Mouse (Mus musculus): ENCODE results near the gene Smarcb1. TPM values are rescaled to one million over a fixed set of nuclear protein-coding genes. Genes with fewer than 3 reads are reported as not detected.

Gene Smarcb1
- total RNA-seq (2012; rRNA removed): 75.3 and 84.4 TPM in 2 replicates

- TF ChIP-seq ZNF384 (IDR thresholded peaks at IDR 0.05; ENCODE audit: low read depth, low read length): no peak
- 0 out of 2 replicates have a peak, but pooled peaks have one; percentile 21 for TF ChIP-seq HCFC1 (IDR thresholded peaks at IDR 0.05; ENCODE audit: borderline replicate concordance, insufficient read depth, low read length)
- Histone ChIP-seq H3K9me3 (ENCODE audit: control insufficient read depth, insufficient read depth, low read depth, low read length) (no peaks in the 10 kb centered on the region), H3K4me1 (ENCODE audit: control insufficient read depth in 2 of 2, insufficient read depth in 2 of 2, low read length in 2 of 2, poor library complexity in 1 of 2) (peaks cover under 1 to 7% of the 10 kb centered on the region in 2 experiments; a peak in 1 of 4 replicates), H3K27ac (ENCODE audit: insufficient read depth, low read depth, low read length, poor library complexity, severe bottlenecking) (peak within 1 kb of the TSS; percentile 89), H3K36me3 (ENCODE audit: control insufficient read depth, insufficient read depth, low read length, poor library complexity, severe bottlenecking) (peaks cover 40% of the 10 kb centered on the region), H3K9ac (ENCODE audit: insufficient read depth, low read depth, low read length, poor library complexity, severe bottlenecking) (peak within 1 kb of the TSS; percentile 94), H3K4me3 (ENCODE audit: insufficient read depth in 1 of 2, low read depth in 1 of 2, low read length in 2 of 2, poor library complexity in 1 of 2, severe bottlenecking in 1 of 2) (peak within 1 kb of the TSS; percentile 84 to 99)
- peak; percentile 87 for DNase-seq (ENCODE audit: low read depth, low spot score)
- in situ Hi-C loops (cut with MboI; ENCODE audit: low sequenced_read_pairs in 2 of 2, unreplicated experiment in 2 of 2): no loop called here
Observed at GRCm38 (mm10) chr10:75921026-75921725, at the start of gene Smarcb1. TSS of gene Smarcb1 (minus strand) at chr10:75921617.

- no peaks in the 10 kb centered on the region for H3K36me3 ChIP-seq (ENCODE audit: control insufficient read depth, insufficient read depth, low read length, poor library complexity, severe bottlenecking)
- in situ Hi-C loops (cut with MboI; ENCODE audit: low sequenced_read_pairs in 2 of 2, unreplicated experiment in 2 of 2): loop anchor here (5.0 to 25.0 kb wide), 3 partner anchors 207 to 367 kb away; partner anchors contain the start of gene Ggt5 (in 1 of the 2)
- peaks cover 4 to 15% of the 10 kb centered on the region in 2 experiments; a peak in 3 of 4 replicates for H3K4me1 ChIP-seq (ENCODE audit: control insufficient read depth in 2 of 2, insufficient read depth in 2 of 2, low read length in 2 of 2, poor library complexity in 1 of 2)
- H3K27ac ChIP-seq (ENCODE audit: insufficient read depth, low read depth, low read length, poor library complexity, severe bottlenecking): no peak within 1 kb of the TSS
- DNase-seq (ENCODE audit: low read depth, low spot score): no peak
- H3K9me3 ChIP-seq (ENCODE audit: control insufficient read depth, insufficient read depth, low read depth, low read length): no peaks in the 10 kb centered on the region
- peak within 1 kb of the TSS; percentile 18; the same call in 1 of the 2 replicates for H3K9ac ChIP-seq (ENCODE audit: insufficient read depth, low read depth, low read length, poor library complexity, severe bottlenecking)
- TF ChIP-seq ZC3H11A (IDR thresholded peaks at IDR 0.05; ENCODE audit: borderline replicate concordance, low read depth, low read length) (no peak), HCFC1 (IDR thresholded peaks at IDR 0.05; ENCODE audit: borderline replicate concordance, insufficient read depth, low read length) (no peak), CHD2 (IDR thresholded peaks at IDR 0.05; ENCODE audit: low read depth, low read length) (no peak)
- peak within 1 kb of the TSS; percentile 46 to 64 for H3K4me3 ChIP-seq (ENCODE audit: insufficient read depth in 1 of 2, low read depth in 1 of 2, low read length in 2 of 2, poor library complexity in 1 of 2, severe bottlenecking in 1 of 2)
Observed at GRCm38 (mm10) chr10:75954381-75954811, 33.0 kb upstream of the Smarcb1 start, which contains the start of gene Gm5134. TSS of gene Gm5134 (plus strand) at chr10:75954514.

GRCm38 (mm10) chr10:75951424-75952050 is 30.1 kb upstream of the Smarcb1 start:
- TF ChIP-seq ZC3H11A (IDR thresholded peaks at IDR 0.05; ENCODE audit: borderline replicate concordance, low read depth, low read length) (peak; percentile 56; the same call in 1 of the 2 replicates), HCFC1 (IDR thresholded peaks at IDR 0.05; ENCODE audit: borderline replicate concordance, insufficient read depth, low read length) (no peak), CHD2 (IDR thresholded peaks at IDR 0.05; ENCODE audit: low read depth, low read length) (no peak), ZNF384 (IDR thresholded peaks at IDR 0.05; ENCODE audit: low read depth, low read length) (peak; percentile 99), MAFK (IDR thresholded peaks at IDR 0.05; ENCODE audit: insufficient read depth, low read depth, low read length) (peak; percentile 68; the same call in 1 of the 2 replicates)
- no peaks in the 10 kb centered on the region for H3K9me3 ChIP-seq (ENCODE audit: control insufficient read depth, insufficient read depth, low read depth, low read length)
- H3K36me3 ChIP-seq (ENCODE audit: control insufficient read depth, insufficient read depth, low read length, poor library complexity, severe bottlenecking): no peaks in the 10 kb centered on the region
- no peak overlapping the region for H3K27ac ChIP-seq (ENCODE audit: insufficient read depth, low read depth, low read length, poor library complexity, severe bottlenecking)
- in situ Hi-C loops (cut with MboI; ENCODE audit: low sequenced_read_pairs in 2 of 2, unreplicated experiment in 2 of 2): loop anchor here (5.0 to 25.0 kb wide), 3 partner anchors 204 to 364 kb away; partner anchors contain the start of gene Ggt5 (in 1 of the 2)
- no peak for DNase-seq (ENCODE audit: low read depth, low spot score)
- peaks cover 4 to 19% of the 10 kb centered on the region in 2 experiments; a peak in 3 of 4 replicates for H3K4me1 ChIP-seq (ENCODE audit: control insufficient read depth in 2 of 2, insufficient read depth in 2 of 2, low read length in 2 of 2, poor library complexity in 1 of 2)
- peak overlapping the region; percentile 59; the same call in 1 of the 2 replicates for H3K9ac ChIP-seq (ENCODE audit: insufficient read depth, low read depth, low read length, poor library complexity, severe bottlenecking)
- H3K4me3 ChIP-seq (ENCODE audit: insufficient read depth in 1 of 2, low read depth in 1 of 2, low read length in 2 of 2, poor library complexity in 1 of 2, severe bottlenecking in 1 of 2): peak overlapping the region; percentile 68 to 69

GRCm38 (mm10) chr10:75950791-75951210 is 29.4 kb upstream of the Smarcb1 start:
- Histone ChIP-seq H3K9me3 (ENCODE audit: control insufficient read depth, insufficient read depth, low read depth, low read length) (no peaks in the 10 kb centered on the region), H3K27ac (ENCODE audit: insufficient read depth, low read depth, low read length, poor library complexity, severe bottlenecking) (peak overlapping the region; percentile 8), H3K9ac (ENCODE audit: insufficient read depth, low read depth, low read length, poor library complexity, severe bottlenecking) (peak overlapping the region; percentile 59), H3K4me1 (ENCODE audit: control insufficient read depth in 2 of 2, insufficient read depth in 2 of 2, low read length in 2 of 2, poor library complexity in 1 of 2) (peaks cover 4 to 19% of the 10 kb centered on the region in 2 experiments; a peak in 3 of 4 replicates), H3K4me3 (ENCODE audit: insufficient read depth in 1 of 2, low read depth in 1 of 2, low read length in 2 of 2, poor library complexity in 1 of 2, severe bottlenecking in 1 of 2) (peak overlapping the region; percentile 68 to 69), H3K36me3 (ENCODE audit: control insufficient read depth, insufficient read depth, low read length, poor library complexity, severe bottlenecking) (no peaks in the 10 kb centered on the region)
- no peak for DNase-seq (ENCODE audit: low read depth, low spot score)
- no peak for TF ChIP-seq HCFC1 (IDR thresholded peaks at IDR 0.05; ENCODE audit: borderline replicate concordance, insufficient read depth, low read length)
- TF ChIP-seq ZNF384 (IDR thresholded peaks at IDR 0.05; ENCODE audit: low read depth, low read length): no peak
- TF ChIP-seq ZC3H11A (IDR thresholded peaks at IDR 0.05; ENCODE audit: borderline replicate concordance, low read depth, low read length): no peak
- no peak for TF ChIP-seq MAFK (IDR thresholded peaks at IDR 0.05; ENCODE audit: insufficient read depth, low read depth, low read length)
- no peak for TF ChIP-seq CHD2 (IDR thresholded peaks at IDR 0.05; ENCODE audit: low read depth, low read length)
- in situ Hi-C loops (cut with MboI; ENCODE audit: low sequenced_read_pairs in 2 of 2, unreplicated experiment in 2 of 2): loop anchor here (5.0 to 25.0 kb wide), 3 partner anchors 204 to 364 kb away; partner anchors contain the start of gene Ggt5 (in 1 of the 2)

All from ES-E14 (cell line).